Mouse (Mus musculus): Measurements from ENCODE around the gene Sik1.

GRCm38 (mm10) chr17:31843891-31844290 is 11.7 kb downstream of the Sik1 start:
- no peak for TF ChIP-seq POLR2AphosphoS2 (IDR thresholded peaks at IDR 0.05; ENCODE audit: insufficient read length, low read depth)
- no peak for TF ChIP-seq USF1 (IDR thresholded peaks at IDR 0.05; ENCODE audit: low read depth)
- TF ChIP-seq MYOG (IDR thresholded peaks at IDR 0.05; ENCODE audit: control insufficient read depth in 1 of 3, insufficient read depth in 1 of 3, insufficient read length in 2 of 3, low read depth in 2 of 3), result no peak

All from myocyte (in vitro differentiated cells).